Mouse (Mus musculus): Measurements from ENCODE around the gene Casq2.

- TF ChIP-seq CTCF (IDR thresholded peaks at IDR 0.05 in 2 of 3, conservative IDR thresholded peaks at IDR 0.05 in 1 of 3; ENCODE audit: control insufficient read depth in 1 of 3, insufficient read depth in 1 of 3, low read depth in 2 of 3, low read length in 3 of 3, poor library complexity in 1 of 3, severe bottlenecking in 1 of 3) = no peak
- TF ChIP-seq E2F4 (IDR thresholded peaks at IDR 0.05; ENCODE audit: borderline replicate concordance, low read depth, low read length) = no peak
- no peak for TF ChIP-seq ZNF384 (IDR thresholded peaks at IDR 0.05; ENCODE audit: low read depth, low read length)
- TF ChIP-seq POLR2A (IDR thresholded peaks at IDR 0.05; ENCODE audit: control insufficient read depth in 1 of 2, insufficient read depth in 1 of 2, low read depth in 1 of 2, low read length in 2 of 2, poor library complexity in 1 of 2) = no peak
- TF ChIP-seq MYB (IDR thresholded peaks at IDR 0.05; ENCODE audit: low read depth, low read length) = no peak
- TF ChIP-seq RAD21 (IDR thresholded peaks at IDR 0.05; ENCODE audit: low read depth, low read length) = no peak
- TF ChIP-seq USF1 (IDR thresholded peaks at IDR 0.05; ENCODE audit: low read depth, low read length) = no peak
- TF ChIP-seq USF2 (IDR thresholded peaks at IDR 0.05; ENCODE audit: borderline replicate concordance in 1 of 2, insufficient read depth in 1 of 2, low read depth in 1 of 2, low read length in 2 of 2) = no peak
- no peak for TF ChIP-seq JUND (IDR thresholded peaks at IDR 0.05; ENCODE audit: low read depth, low read length)
- TF ChIP-seq NELFE (IDR thresholded peaks at IDR 0.05; ENCODE audit: low read depth, low read length) = no peak
Observed at GRCm38 (mm10) chr3:102184721-102185120, 98.5 kb downstream of the Casq2 start.

All from MEL (cell line).